Mouse (Mus musculus) midbrain, embryonic 11.5 days (tissue): Measurements from ENCODE around the gene Cntnap1. TPM values are rescaled to one million over a fixed set of nuclear protein-coding genes. Genes with fewer than 3 reads are reported as not detected.
A peak's percentile ranks its signal among the peaks of the same experiment; 100 is the strongest.

Experiments
- ATAC-seq: fragments of 200-750 bp; cut with Nextera tagmentation; 2 replicates; pipeline ENCODE4 v1.8.0; 2017; ENCODE audit warnings: moderate TSS enrichment, moderate library complexity; ENCODE audit not compliant: low FRiP score
- DNase-seq: peaks from one replicate; pipeline ENCODE4 v3.0.0; 2015; ENCODE audit warnings: low spot score; ENCODE audit errors: missing footprints
- H3K27ac ChIP-seq: fragments of 300-500 bp; sonication (generic); 2 replicates; pipeline ENCODE4 v1.5.1; 2014; ENCODE audit warnings: low read depth, low read length
- H3K27me3 ChIP-seq: fragments of 300-500 bp; sonication (generic); 2 replicates; pipeline ENCODE4 v1.6.1; 2014; ENCODE audit warnings: mild to moderate bottlenecking, low read length, moderate library complexity, mixed read lengths; ENCODE audit not compliant: control insufficient read depth, insufficient read depth
- H3K36me3 ChIP-seq: fragments of 300-500 bp; sonication (generic); 2 replicates; pipeline ENCODE4 v1.6.1; 2014; ENCODE audit warnings: mild to moderate bottlenecking, low read length, moderate library complexity, mixed read lengths; ENCODE audit not compliant: control insufficient read depth, insufficient read depth
- H3K4me1 ChIP-seq: fragments of 300-500 bp; sonication (generic); 2 replicates; pipeline ENCODE4 v1.6.1; 2014; ENCODE audit warnings: low read length; ENCODE audit not compliant: control insufficient read depth, insufficient read depth
- H3K4me2 ChIP-seq: fragments of 300-500 bp; sonication (generic); 2 replicates; pipeline ENCODE4 v1.6.1; 2014; ENCODE audit warnings: mild to moderate bottlenecking, moderate library complexity
- H3K4me3 ChIP-seq: fragments of 300-500 bp; sonication (generic); 2 replicates; pipeline ENCODE4 v1.5.1; 2014; ENCODE audit warnings: low read depth, low read length
- H3K9ac ChIP-seq: fragments of 300-500 bp; sonication (generic); 2 replicates; pipeline ENCODE4 v1.6.1; 2014; ENCODE audit warnings: low read length
- H3K9me3 ChIP-seq: fragments of 300-500 bp; sonication (generic); 2 replicates; pipeline ENCODE4 v1.6.1; 2016; ENCODE audit warnings: low read length; ENCODE audit not compliant: control insufficient read depth
- WGBS: fragments of 180-500 bp; shearing (Covaris S2); extraction: QIAGEN DNeasy Blood & Tissue Kit; methylation state at CpG from one replicate; pipeline ENCODE4 v1.1.7; 2014; 5-methylcytosine and 5-hydroxymethylcytosine counted together
- polyA plus RNA-seq: library from polyadenylated mRNA; unstranded; fragments of >200 nt; fragmentation: Nextera tagmentation; extraction: Ambion mirVana; gene quantifications from 2 replicates; pipeline ENCODE4 v1.2.1, GENCODE M21; 2014

Gene Cntnap1
- polyA plus RNA-seq, 1 experiment from 2014 or later = 0.30 TPM

DNA sequence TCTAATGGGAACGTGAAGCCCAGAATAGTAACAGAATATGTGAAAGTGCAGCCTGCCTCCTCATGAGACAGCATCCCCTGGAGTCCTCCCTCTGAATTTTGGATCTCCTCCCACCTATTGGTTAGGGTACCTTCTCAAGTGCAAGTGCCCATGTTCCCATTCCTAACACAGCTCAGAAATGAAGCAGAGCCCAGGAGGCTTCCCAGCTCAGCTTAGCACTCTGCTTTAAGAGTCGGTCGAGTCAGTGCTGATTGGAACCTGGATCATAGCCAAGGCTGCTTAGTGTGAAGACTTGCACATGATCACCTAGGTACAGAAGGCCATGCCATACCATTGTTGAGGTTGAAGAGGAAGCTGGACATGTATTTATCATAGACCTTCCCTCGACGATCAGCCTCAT lies 23.8 kb downstream of the Cntnap1 start:
- H3K9ac ChIP-seq = no peak overlapping the region
- no peaks in the 10 kb centered on the region for H3K9me3 ChIP-seq
- no peak overlapping the region for H3K4me3 ChIP-seq
- peak; percentile 69 for DNase-seq
- H3K27me3 ChIP-seq = no peaks in the 10 kb centered on the region
- peaks cover 17% of the 10 kb centered on the region for H3K4me1 ChIP-seq
- no peaks in the 10 kb centered on the region; the same call in 1 of the 2 replicates for H3K36me3 ChIP-seq
- H3K4me2 ChIP-seq = no peak overlapping the region
- ATAC-seq = no peak
- no peak overlapping the region for H3K27ac ChIP-seq
- 90% methylated on average over 5 of the region's 5 CpGs for WGBS

DNA sequence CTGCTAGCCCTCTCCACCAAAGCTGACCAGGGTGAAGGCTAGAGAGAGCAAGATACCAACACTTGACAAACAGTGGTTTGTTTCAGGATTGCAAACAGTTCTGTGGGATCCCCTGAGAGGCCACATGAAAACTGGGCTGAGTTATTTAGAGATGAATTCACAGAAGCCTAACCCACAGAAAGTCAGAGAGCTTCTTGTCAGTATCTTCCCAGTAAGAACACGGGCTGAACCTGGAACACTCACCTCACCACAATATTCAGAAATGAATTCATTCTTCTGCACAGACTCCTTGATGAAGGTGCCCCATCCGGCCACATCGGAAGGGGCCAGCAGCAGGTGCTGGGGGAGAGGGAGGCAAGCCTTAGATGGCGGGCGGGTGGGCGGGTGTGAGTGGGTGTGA lies 24.3 kb downstream of the Cntnap1 start:
- H3K9me3 ChIP-seq = no peaks in the 10 kb centered on the region
- no peaks in the 10 kb centered on the region; the same call in 1 of the 2 replicates for H3K36me3 ChIP-seq
- H3K4me2 ChIP-seq = no peak overlapping the region
- DNase-seq (peak; percentile 21), ATAC-seq (no peak)
- H3K27me3 ChIP-seq = no peaks in the 10 kb centered on the region
- H3K9ac ChIP-seq = no peak overlapping the region
- H3K27ac ChIP-seq = no peak overlapping the region
- H3K4me3 ChIP-seq = no peak overlapping the region
- peaks cover 13% of the 10 kb centered on the region for H3K4me1 ChIP-seq
- 93% methylated on average over 6 of the region's 6 CpGs for WGBS

DNA sequence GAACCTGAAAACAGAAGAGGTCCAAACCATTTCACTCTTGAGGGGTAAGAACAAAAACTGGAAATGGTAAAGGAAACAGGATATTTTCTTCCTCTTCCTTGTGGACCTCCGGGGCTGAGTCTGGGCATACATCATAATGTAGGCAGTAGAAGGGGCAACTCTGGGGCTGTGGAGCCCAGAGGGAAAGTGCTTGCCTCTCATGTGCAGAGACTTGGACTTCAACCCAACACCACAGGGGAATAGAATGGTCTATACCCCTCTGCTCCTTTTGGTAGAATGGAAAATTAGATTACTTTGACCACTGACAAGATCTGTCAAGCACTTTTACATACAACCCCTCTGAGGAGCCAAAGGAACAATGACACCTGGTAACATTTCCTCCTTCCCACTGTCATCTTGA lies 24.8 kb downstream of the Cntnap1 start:
- no peak overlapping the region for H3K9ac ChIP-seq
- peaks cover 10% of the 10 kb centered on the region for H3K4me1 ChIP-seq
- no peaks in the 10 kb centered on the region for H3K9me3 ChIP-seq
- no peaks in the 10 kb centered on the region; the same call in 1 of the 2 replicates for H3K36me3 ChIP-seq
- no peak overlapping the region for H3K27ac ChIP-seq
- no peak overlapping the region for H3K4me3 ChIP-seq
- DNase-seq (no peak), ATAC-seq (no peak)
- no peaks in the 10 kb centered on the region for H3K27me3 ChIP-seq
- WGBS = 73% methylated on average over 1 of the region's 1 CpGs
- H3K4me2 ChIP-seq = no peak overlapping the region

DNA sequence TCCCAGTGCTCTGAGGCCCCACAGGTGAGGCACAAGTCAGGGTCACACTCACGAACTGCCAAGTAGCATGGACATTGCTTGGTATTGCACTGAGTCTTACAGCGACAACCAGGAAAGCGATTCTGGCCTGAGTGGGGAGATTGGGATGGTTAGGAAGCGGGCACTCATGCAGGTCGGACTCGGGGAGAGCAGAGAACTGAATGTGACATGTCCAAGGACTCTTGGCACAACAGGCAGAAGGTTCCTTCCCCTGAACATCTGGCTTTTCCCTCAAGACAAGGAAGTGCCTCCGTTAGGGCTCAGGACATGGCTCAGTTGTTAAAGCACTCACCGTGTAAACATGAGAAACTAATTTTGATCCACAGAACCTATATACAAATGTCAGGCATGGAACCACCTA lies 25.2 kb downstream of the Cntnap1 start:
- 90% methylated on average over 8 of the region's 8 CpGs for WGBS
- H3K9me3 ChIP-seq = no peaks in the 10 kb centered on the region
- DNase-seq = peak; percentile 33
- no peak overlapping the region for H3K4me3 ChIP-seq
- H3K36me3 ChIP-seq = no peaks in the 10 kb centered on the region; the same call in 1 of the 2 replicates
- no peak overlapping the region for H3K4me2 ChIP-seq
- H3K27me3 ChIP-seq = no peaks in the 10 kb centered on the region
- H3K9ac ChIP-seq = no peak overlapping the region
- peaks cover 6% of the 10 kb centered on the region; the same call in 1 of the 2 replicates for H3K4me1 ChIP-seq
- no peak for ATAC-seq
- H3K27ac ChIP-seq = no peak overlapping the region

DNA sequence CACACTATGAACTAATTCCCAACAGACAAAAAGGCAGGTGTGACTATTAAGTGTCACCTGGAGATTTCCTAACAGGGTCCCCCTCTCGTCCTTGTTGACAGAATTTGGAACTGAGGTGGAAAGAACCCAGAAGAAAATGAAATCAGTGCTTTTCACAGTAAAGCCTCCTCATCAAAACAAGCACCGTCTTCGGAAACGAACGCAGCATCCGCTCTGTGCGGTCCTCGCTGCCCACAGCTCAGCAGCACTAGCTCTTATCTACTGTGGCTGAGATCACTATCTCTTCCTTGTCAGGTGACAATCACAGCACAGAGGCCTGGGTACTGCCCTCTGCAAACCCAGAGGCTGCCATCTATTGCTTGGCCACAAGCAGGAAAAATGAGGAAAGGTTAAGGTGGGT lies 25.9 kb downstream of the Cntnap1 start:
- Histone ChIP-seq H3K4me1 (0 out of 2 replicates have a peak, but pooled peaks cover 3% of the 10 kb centered on the region), H3K36me3 (no peaks in the 10 kb centered on the region; the same call in 1 of the 2 replicates), H3K27me3 (no peaks in the 10 kb centered on the region), H3K9ac (no peak overlapping the region), H3K9me3 (no peaks in the 10 kb centered on the region), H3K27ac (no peak overlapping the region), H3K4me2 (no peak overlapping the region), H3K4me3 (no peak overlapping the region)
- WGBS = 88% methylated on average over 8 of the region's 8 CpGs
- ATAC-seq = no peak
- no peak for DNase-seq

DNA sequence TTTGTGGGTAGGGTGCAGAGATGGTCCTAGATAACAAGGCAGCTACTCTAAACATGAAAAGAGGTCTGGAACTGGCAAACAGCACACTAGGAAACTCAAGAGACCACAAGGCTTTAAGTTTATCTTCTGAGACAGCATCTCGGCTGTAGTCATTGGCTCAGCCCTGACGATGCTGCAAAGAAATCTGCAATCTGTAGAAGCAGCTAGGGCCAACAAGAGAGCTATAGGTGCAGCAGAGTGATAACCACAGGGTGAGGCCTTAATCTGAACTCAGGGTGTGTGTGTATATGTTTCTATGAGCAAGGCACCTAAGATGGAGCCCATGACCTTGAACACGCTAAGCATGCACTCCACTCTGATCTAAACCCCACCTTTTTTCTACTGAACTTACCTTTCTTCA lies 29.2 kb downstream of the Cntnap1 start:
- DNase-seq (no peak), ATAC-seq (no peak)
- no peaks in the 10 kb centered on the region; the same call in 1 of the 2 replicates for H3K36me3 ChIP-seq
- H3K4me1 ChIP-seq = no peaks in the 10 kb centered on the region
- H3K27me3 ChIP-seq = no peaks in the 10 kb centered on the region
- WGBS = 95% methylated on average over 3 of the region's 3 CpGs
- no peak overlapping the region for H3K27ac ChIP-seq
- no peaks in the 10 kb centered on the region for H3K9me3 ChIP-seq
- no peak overlapping the region for H3K9ac ChIP-seq
- H3K4me2 ChIP-seq = no peak overlapping the region
- no peak overlapping the region for H3K4me3 ChIP-seq

DNA sequence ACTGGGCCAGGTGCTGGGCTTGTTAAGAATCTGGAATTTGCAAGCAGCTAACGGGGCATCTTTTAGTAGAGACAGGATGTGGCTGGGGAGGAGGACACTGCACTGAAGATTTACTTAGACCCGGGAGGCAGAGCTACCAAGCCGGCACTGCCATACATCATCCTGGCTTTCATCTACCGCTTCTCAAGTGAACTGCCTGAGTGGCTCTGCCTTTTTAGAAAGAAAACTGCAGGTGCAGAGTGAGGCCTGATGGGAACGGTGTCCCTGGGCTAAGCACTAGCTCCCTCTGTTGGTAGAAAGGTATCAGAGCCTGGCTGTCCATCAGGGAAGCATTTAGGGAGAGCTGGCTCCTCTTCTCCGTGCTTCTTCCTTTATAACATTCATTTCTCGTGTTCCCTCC lies 30.7 kb downstream of the Cntnap1 start:
- Histone ChIP-seq H3K27ac (no peak overlapping the region), H3K4me3 (no peak overlapping the region), H3K9me3 (no peaks in the 10 kb centered on the region), H3K9ac (no peak overlapping the region), H3K36me3 (no peaks in the 10 kb centered on the region; the same call in 1 of the 2 replicates), H3K4me1 (no peaks in the 10 kb centered on the region), H3K4me2 (no peak overlapping the region), H3K27me3 (no peaks in the 10 kb centered on the region)
- WGBS = 34% methylated on average over 7 of the region's 7 CpGs
- peak; percentile 88 for DNase-seq
- no peak for ATAC-seq

DNA sequence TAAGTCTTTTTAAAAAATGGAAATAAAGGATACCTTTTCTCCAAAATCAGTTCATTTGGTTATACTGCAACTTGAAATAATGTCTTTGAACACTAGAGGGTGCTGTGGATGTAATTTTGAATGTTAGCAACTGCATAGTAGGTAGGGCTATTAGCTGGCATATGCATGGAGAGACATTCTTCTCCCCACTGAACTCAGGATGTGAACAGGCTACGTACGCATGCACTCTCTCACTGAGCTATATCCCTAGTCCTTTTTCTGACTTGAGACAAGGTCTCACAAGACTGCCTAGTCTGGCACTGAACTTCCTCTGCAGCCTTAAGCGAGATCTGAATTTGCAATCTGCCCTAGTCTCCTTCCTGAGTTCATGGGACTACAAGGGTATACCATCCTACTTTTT lies 41.6 kb downstream of the Cntnap1 start:
- H3K4me1 ChIP-seq = no peaks in the 10 kb centered on the region
- no peak overlapping the region for H3K27ac ChIP-seq
- no peaks in the 10 kb centered on the region for H3K36me3 ChIP-seq
- no peak for ATAC-seq
- H3K4me2 ChIP-seq = no peak overlapping the region
- DNase-seq = peak; percentile 96
- no peak overlapping the region for H3K9ac ChIP-seq
- no peak overlapping the region for H3K4me3 ChIP-seq
- 60% methylated on average over 3 of the region's 3 CpGs for WGBS
- H3K27me3 ChIP-seq = no peaks in the 10 kb centered on the region
- no peaks in the 10 kb centered on the region for H3K9me3 ChIP-seq

DNA sequence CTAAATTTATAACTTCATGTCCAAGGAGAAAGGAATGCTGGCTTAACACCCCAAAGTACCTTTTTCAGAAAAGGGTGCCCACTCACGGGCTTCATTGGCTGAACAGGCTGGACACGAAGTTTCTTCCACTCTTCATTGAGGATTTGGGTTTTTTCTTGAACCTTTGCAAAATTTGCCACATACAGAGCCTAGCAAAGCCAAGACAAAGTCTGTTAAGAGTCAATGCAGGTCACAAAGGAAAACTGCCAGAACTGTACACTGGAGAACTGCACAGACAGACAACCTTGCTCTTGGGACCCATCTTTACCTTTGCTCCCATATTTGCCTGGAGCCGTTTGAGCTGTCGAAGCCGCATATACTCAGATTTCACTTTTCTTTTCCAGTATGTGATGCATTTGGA lies 46.6 kb downstream of the Cntnap1 start:
- DNase-seq = no peak
- no peak for ATAC-seq
- Histone ChIP-seq H3K9me3 (no peaks in the 10 kb centered on the region), H3K27ac (no peak overlapping the region), H3K4me3 (no peak overlapping the region), H3K4me1 (no peaks in the 10 kb centered on the region), H3K9ac (no peak overlapping the region), H3K36me3 (no peaks in the 10 kb centered on the region), H3K27me3 (no peaks in the 10 kb centered on the region), H3K4me2 (no peak overlapping the region)
- 93% methylated on average over 5 of the region's 5 CpGs for WGBS
